Mouse (Mus musculus) hindbrain, embryonic 16.5 days (tissue): ENCODE data around the gene Gm11559. TPM values are rescaled to one million over a fixed set of nuclear protein-coding genes. Genes with fewer than 3 reads are reported as not detected.
"Not testable (repeated sequence)": the region's sequence is repeated elsewhere in the genome, so short reads cannot be mapped to it uniquely, and the experiment has no call there.

Source experiments
- ATAC-seq: fragments of 200-750 bp; cut with Nextera tagmentation; 2 replicates; pipeline ENCODE4 v1.8.0; 2017; ENCODE audit warnings: moderate TSS enrichment, moderate library complexity
- H3K27ac ChIP-seq: fragments of 300-500 bp; sonication (generic); 2 replicates; pipeline ENCODE4 v1.5.1; 2014; ENCODE audit warnings: low read depth, mild to moderate bottlenecking, control low read depth, low read length, moderate library complexity
- H3K27me3 ChIP-seq: fragments of 300-500 bp; sonication (generic); replicated peaks from 2 replicates; pipeline ENCODE4 v1.6.1; 2014; ENCODE audit warnings: low read length; ENCODE audit not compliant: control insufficient read depth, insufficient read depth
- H3K36me3 ChIP-seq: fragments of 300-500 bp; sonication (generic); 2 replicates; pipeline ENCODE4 v1.6.1; 2014; ENCODE audit warnings: mild to moderate bottlenecking, low read length, moderate library complexity, mixed read lengths; ENCODE audit not compliant: control insufficient read depth, insufficient read depth
- H3K4me1 ChIP-seq: fragments of 300-500 bp; sonication (generic); 2 replicates; pipeline ENCODE4 v1.6.1; 2014; ENCODE audit warnings: low read depth, low read length; ENCODE audit not compliant: control insufficient read depth, insufficient read depth
- H3K4me2 ChIP-seq: fragments of 300-500 bp; sonication (generic); 2 replicates; pipeline ENCODE4 v1.6.1; 2014; ENCODE audit warnings: mild to moderate bottlenecking, low read length, control low read depth, moderate library complexity
- H3K4me3 ChIP-seq: fragments of 300-500 bp; sonication (generic); 2 replicates; pipeline ENCODE4 v1.5.1; 2014; ENCODE audit warnings: mild to moderate bottlenecking, low read length, control low read depth, moderate library complexity
- H3K9ac ChIP-seq: fragments of 300-500 bp; sonication (generic); 2 replicates; pipeline ENCODE4 v1.6.1; 2014; ENCODE audit warnings: low read depth, mild to moderate bottlenecking, control low read depth, low read length, moderate library complexity
- H3K9me3 ChIP-seq: fragments of 300-500 bp; sonication (generic); 2 replicates; pipeline ENCODE4 v1.6.1; 2014; ENCODE audit warnings: mild to moderate bottlenecking, low read length, moderate library complexity; ENCODE audit not compliant: control insufficient read depth
- WGBS: fragments of 180-500 bp; shearing (Covaris S2); extraction: QIAGEN DNeasy Blood & Tissue Kit; methylation state at CpG from one replicate; pipeline ENCODE4 v1.1.7; 2014; 5-methylcytosine and 5-hydroxymethylcytosine counted together
- polyA plus RNA-seq: library from polyadenylated mRNA; unstranded; fragments of >200 nt; fragmentation: Nextera tagmentation; extraction: Ambion mirVana; gene quantifications from 2 replicates; pipeline ENCODE4 v1.2.1, GENCODE M21; 2015

The Gm11559 gene
- polyA plus RNA-seq, result not detected in 2 replicates

GRCm38 (mm10) chr11:99864176-99864575, at the start of gene Gm11559:
Gene Gm11559, plus strand, starts transcription at chr11:99864476.
- not testable (repeated sequence) for H3K9me3 ChIP-seq, H3K4me2 ChIP-seq, H3K36me3 ChIP-seq, H3K4me3 ChIP-seq, H3K27me3 ChIP-seq, ATAC-seq, H3K27ac ChIP-seq, H3K9ac ChIP-seq, H3K4me1 ChIP-seq
- 78% methylated on average over 1 of the region's 1 CpGs for WGBS

- H3K4me1 ChIP-seq, H3K9ac ChIP-seq, H3K4me2 ChIP-seq, H3K9me3 ChIP-seq, H3K36me3 ChIP-seq, H3K27me3 ChIP-seq, ATAC-seq, H3K27ac ChIP-seq, H3K4me3 ChIP-seq: not testable (repeated sequence)
- WGBS, result 90% methylated on average over 2 of the region's 2 CpGs
Measured at GRCm38 (mm10) chr11:99815566-99815965, 48.7 kb upstream of the Gm11559 start, which contains the start of gene Gm11564. Gene Gm11564, minus strand, starts transcription at chr11:99815666.

GRCm38 (mm10) chr11:99837966-99838365, 26.3 kb upstream of the Gm11559 start, which contains the start of gene 2300003K06Rik:
Gene 2300003K06Rik, minus strand, starts transcription at chr11:99838066.
- WGBS, result 70% methylated on average over 1 of the region's 1 CpGs
- ATAC-seq, result no peak
- no peak within 1 kb of the TSS for H3K27ac ChIP-seq

GRCm38 (mm10) chr11:99842185-99842584, 22.1 kb upstream of the Gm11559 start:
- 71% methylated on average over 1 of the region's 1 CpGs for WGBS
- no peak overlapping the region for H3K27ac ChIP-seq
- ATAC-seq, result no peak

More at GRCm38 (mm10) chr11:99837966-99838365, 26.3 kb upstream of the Gm11559 start, which contains the start of gene 2300003K06Rik:
- Histone ChIP-seq H3K36me3 (no peaks in the 10 kb centered on the region), H3K27me3 (no peaks in the 10 kb centered on the region), H3K4me3 (no peak within 1 kb of the TSS), H3K4me1 (no peaks in the 10 kb centered on the region), H3K9ac (no peak within 1 kb of the TSS), H3K4me2 (no peak within 1 kb of the TSS), H3K9me3 (no peaks in the 10 kb centered on the region)

GRCm38 (mm10) chr11:99846746-99847145, 17.5 kb upstream of the Gm11559 start:
- Histone ChIP-seq H3K36me3 (no peaks in the 10 kb centered on the region), H3K9me3 (no peaks in the 10 kb centered on the region), H3K27ac (no peak overlapping the region), H3K4me2 (no peak overlapping the region), H3K4me1 (no peaks in the 10 kb centered on the region), H3K9ac (no peak overlapping the region), H3K4me3 (no peak overlapping the region), H3K27me3 (no peaks in the 10 kb centered on the region)
- no peak for ATAC-seq
- 86% methylated on average over 2 of the region's 2 CpGs for WGBS

More at GRCm38 (mm10) chr11:99842185-99842584, 22.1 kb upstream of the Gm11559 start:
- Histone ChIP-seq H3K4me2 (no peak overlapping the region), H3K9ac (no peak overlapping the region), H3K4me1 (no peaks in the 10 kb centered on the region), H3K4me3 (no peak overlapping the region), H3K36me3 (no peaks in the 10 kb centered on the region), H3K9me3 (no peaks in the 10 kb centered on the region), H3K27me3 (no peaks in the 10 kb centered on the region)

GRCm38 (mm10) chr11:99851508-99851907, 12.8 kb upstream of the Gm11559 start, which contains the start of gene Krtap4-16:
Gene Krtap4-16, minus strand, starts transcription at chr11:99851608.
- Histone ChIP-seq H3K4me2 (no peak within 1 kb of the TSS), H3K4me1 (no peaks in the 10 kb centered on the region), H3K9me3 (no peaks in the 10 kb centered on the region), H3K27ac (no peak within 1 kb of the TSS), H3K9ac (no peak within 1 kb of the TSS), H3K27me3 (no peaks in the 10 kb centered on the region), H3K4me3 (no peak within 1 kb of the TSS), H3K36me3 (no peaks in the 10 kb centered on the region)
- no peak for ATAC-seq

- Histone ChIP-seq H3K9me3 (no peaks in the 10 kb centered on the region), H3K4me1 (no peaks in the 10 kb centered on the region), H3K4me2 (no peak overlapping the region), H3K4me3 (no peak overlapping the region), H3K36me3 (no peaks in the 10 kb centered on the region), H3K27ac (no peak overlapping the region), H3K9ac (no peak overlapping the region), H3K27me3 (no peaks in the 10 kb centered on the region)
- ATAC-seq, result no peak
- WGBS, result 61% methylated on average over 3 of the region's 3 CpGs
Measured at GRCm38 (mm10) chr11:99854121-99854520, 10.2 kb upstream of the Gm11559 start.

- Histone ChIP-seq H3K36me3 (no peaks in the 10 kb centered on the region), H3K4me2 (no peak within 1 kb of the TSS), H3K27ac (no peak within 1 kb of the TSS), H3K4me1 (no peaks in the 10 kb centered on the region), H3K9ac (no peak within 1 kb of the TSS), H3K27me3 (no peaks in the 10 kb centered on the region), H3K9me3 (no peaks in the 10 kb centered on the region), H3K4me3 (no peak within 1 kb of the TSS)
- WGBS, result 87% methylated on average over 2 of the region's 2 CpGs
- ATAC-seq, result no peak
Measured at GRCm38 (mm10) chr11:99857617-99858016, 6.7 kb upstream of the Gm11559 start, which contains the start of gene Gm11568. Gene Gm11568, plus strand, starts transcription at chr11:99857917.

- H3K9me3 ChIP-seq, result no peaks in the 10 kb centered on the region
- no peaks in the 10 kb centered on the region for H3K27me3 ChIP-seq
- H3K4me2 ChIP-seq, result no peak overlapping the region
- H3K4me3 ChIP-seq, result no peak overlapping the region
- H3K4me1 ChIP-seq, result no peaks in the 10 kb centered on the region
- H3K36me3 ChIP-seq, result no peaks in the 10 kb centered on the region
- H3K9ac ChIP-seq, result no peak overlapping the region
- WGBS, result 77% methylated on average over 2 of the region's 2 CpGs
- no peak overlapping the region for H3K27ac ChIP-seq
- ATAC-seq, result no peak
Measured at GRCm38 (mm10) chr11:99858761-99859160, 5.5 kb upstream of the Gm11559 start.
